Mouse (Mus musculus): ENCODE measurements at regions not wholly inside any gene's neighbourhood (a gene's known extent, or its start where the extent isn't known, plus 50 kb on each side); places are given as distances from the start of the nearest gene placed in this dataset. TPM values are rescaled to one million over a fixed set of nuclear protein-coding genes. Genes with fewer than 3 reads are reported as not detected.

Small RNA genes lying in the stretch of these regions (microRNA-seq; reads per million reads assigned to microRNA genes)
- not detected for gene Gm24933

Data from gastrocnemius, adult 8-10 months (tissue).